Mouse (Mus musculus): ENCODE measurements around the gene Fbxo9. TPM values are rescaled to one million over a fixed set of nuclear protein-coding genes. Genes with fewer than 3 reads are reported as not detected.
A peak's percentile ranks its signal among the peaks of the same experiment; 100 is the strongest.
"Not testable (repeated sequence)": the region's sequence is repeated elsewhere in the genome, so short reads cannot be mapped to it uniquely, and the experiment has no call there.

Gene Fbxo9
- 37.3 and 37.4 TPM in 2 replicates for polyA plus RNA-seq (2014; fragmentation: Nextera tagmentation; extraction: Ambion mirVana)

DNA sequence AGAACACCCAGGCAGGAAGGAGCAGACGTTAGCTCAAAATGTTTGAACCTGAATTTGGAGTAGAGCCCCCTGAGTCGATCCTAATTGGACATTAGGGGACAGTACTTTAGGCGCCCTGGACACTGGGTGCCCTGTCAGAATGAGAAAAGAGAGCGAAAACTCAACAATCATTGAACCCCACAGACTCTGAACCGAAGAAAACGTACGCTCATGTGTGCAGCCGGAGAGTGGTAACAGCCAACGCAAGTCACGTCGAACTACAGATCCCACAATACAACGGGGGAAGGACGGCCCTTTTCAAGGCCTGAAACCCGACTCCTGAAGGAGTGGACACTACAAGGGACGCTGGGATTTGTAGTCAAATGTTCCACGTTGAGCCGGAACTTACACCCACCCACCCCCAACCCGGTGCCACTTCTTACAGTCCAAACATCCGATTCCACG is at the start of gene Fbxo9, which contains the start of gene Ick:
Fbxo9 (minus strand) TSS at position 270 of the 444 bp plus-strand sequence.
Ick (plus strand) TSS at position 397 of the 444 bp plus-strand sequence.
- H3K27me3 ChIP-seq (ENCODE audit: control insufficient read depth, insufficient read depth, low read length), result no peaks in the 10 kb centered on the region
- no peaks in the 10 kb centered on the region for H3K4me1 ChIP-seq (ENCODE audit: control insufficient read depth, insufficient read depth, low read length)
- H3K9ac ChIP-seq (replicated peaks; ENCODE audit: low read length), result peak within 1 kb of the TSS; percentile 82
- H3K4me3 ChIP-seq (ENCODE audit: low read depth, low read length), result peak within 1 kb of the TSS; percentile 74
- H3K4me2 ChIP-seq (ENCODE audit: low read depth, low read length), result peak within 1 kb of the TSS; percentile 92
- H3K9me3 ChIP-seq (replicated peaks; ENCODE audit: control insufficient read depth, low read length), result no peaks in the 10 kb centered on the region
- DNase-seq (ENCODE audit: low spot score) (peak; percentile 99), ATAC-seq (replicated peaks; ENCODE audit: insufficient number of reproducible peaks, low FRiP score, low TSS enrichment, low read depth) (peak; percentile 93)
- H3K27ac ChIP-seq (replicated peaks; ENCODE audit: low read depth, low read length), result peak within 1 kb of the TSS; percentile 77
- under 1% methylated on average over 20 of the region's 20 CpGs for WGBS
- no peaks in the 10 kb centered on the region for H3K36me3 ChIP-seq (replicated peaks; ENCODE audit: control insufficient read depth, insufficient read depth, low read depth, low read length)

DNA sequence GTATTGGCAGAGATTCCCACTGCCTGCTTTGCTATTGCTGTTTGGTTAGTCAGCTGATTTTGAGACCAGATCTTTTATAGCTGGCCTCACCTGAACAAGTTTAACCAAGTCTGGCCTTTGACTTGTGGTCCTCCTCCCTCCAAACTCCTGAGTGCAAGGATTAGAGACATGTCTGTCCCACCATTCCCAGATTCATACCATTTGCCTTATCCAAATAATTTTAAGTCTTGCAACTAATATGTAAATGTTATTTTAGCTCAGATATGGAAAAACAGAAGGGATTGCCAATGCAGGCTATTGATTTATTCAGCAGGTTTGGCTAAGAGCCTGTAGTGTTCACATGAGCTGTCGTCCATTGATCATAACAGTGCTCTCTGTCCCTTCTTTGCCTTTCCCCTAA is 48.4 kb upstream of the Fbxo9 start:
- ATAC-seq (replicated peaks; ENCODE audit: insufficient number of reproducible peaks, low FRiP score, low TSS enrichment, low read depth) (no peak), DNase-seq (ENCODE audit: low spot score) (no peak)
- WGBS, result 90% methylated on average over 1 of the region's 1 CpGs
- H3K4me2 ChIP-seq (ENCODE audit: low read depth, low read length), result no peak overlapping the region
- H3K9me3 ChIP-seq (replicated peaks; ENCODE audit: control insufficient read depth, low read length), result no peaks in the 10 kb centered on the region
- no peak overlapping the region for H3K27ac ChIP-seq (replicated peaks; ENCODE audit: low read depth, low read length)
- no peaks in the 10 kb centered on the region for H3K27me3 ChIP-seq (ENCODE audit: control insufficient read depth, insufficient read depth, low read length)
- peaks cover 22% of the 10 kb centered on the region for H3K36me3 ChIP-seq (replicated peaks; ENCODE audit: control insufficient read depth, insufficient read depth, low read depth, low read length)
- no peaks in the 10 kb centered on the region for H3K4me1 ChIP-seq (ENCODE audit: control insufficient read depth, insufficient read depth, low read length)
- H3K9ac ChIP-seq (replicated peaks; ENCODE audit: low read length), result no peak overlapping the region
- no peak overlapping the region for H3K4me3 ChIP-seq (ENCODE audit: low read depth, low read length)

DNA sequence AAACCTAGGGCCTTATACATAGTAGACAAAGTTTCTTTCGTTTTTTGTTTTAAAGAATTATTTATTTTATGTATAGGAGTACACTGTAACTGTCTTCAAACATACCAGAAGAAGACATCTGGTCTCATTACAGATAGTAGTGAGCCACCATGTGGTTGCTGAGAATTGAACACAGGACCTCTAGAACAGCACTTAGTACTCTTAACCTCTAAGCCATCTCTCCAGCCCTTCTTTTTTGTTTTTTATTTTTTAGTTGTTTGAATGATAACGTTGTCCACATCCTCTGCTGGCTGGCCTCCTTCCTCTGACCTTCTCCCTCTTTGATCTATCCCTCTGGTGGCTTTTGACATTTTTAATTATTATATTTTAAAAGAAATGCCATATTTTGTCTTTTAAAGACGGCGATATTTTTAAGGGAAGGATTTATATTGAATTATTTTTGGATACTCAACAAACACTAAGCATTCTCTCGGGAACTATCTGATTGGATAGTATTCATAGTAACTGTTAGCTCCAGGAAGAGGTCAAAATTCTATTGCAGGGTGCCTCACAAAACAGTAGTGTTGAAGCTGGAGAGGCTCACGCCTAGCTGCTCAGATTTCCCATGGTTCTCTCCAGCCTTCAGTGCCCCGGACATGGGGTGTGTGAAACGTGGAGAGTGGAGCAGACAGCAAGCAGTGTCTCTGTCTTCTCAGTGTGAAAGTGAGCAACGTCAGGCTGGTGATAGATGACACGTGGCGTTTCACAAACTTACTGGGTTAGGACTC is 45.5 kb upstream of the Fbxo9 start:
- ATAC-seq (replicated peaks; ENCODE audit: insufficient number of reproducible peaks, low FRiP score, low TSS enrichment, low read depth) (no peak), DNase-seq (ENCODE audit: low spot score) (no peak)
- no peak overlapping the region for H3K27ac ChIP-seq (replicated peaks; ENCODE audit: low read depth, low read length)
- H3K4me2 ChIP-seq (ENCODE audit: low read depth, low read length), result no peak overlapping the region
- H3K4me1 ChIP-seq (ENCODE audit: control insufficient read depth, insufficient read depth, low read length), result no peaks in the 10 kb centered on the region
- no peak overlapping the region for H3K4me3 ChIP-seq (ENCODE audit: low read depth, low read length)
- H3K9me3 ChIP-seq (replicated peaks; ENCODE audit: control insufficient read depth, low read length), result no peaks in the 10 kb centered on the region
- no peaks in the 10 kb centered on the region for H3K27me3 ChIP-seq (ENCODE audit: control insufficient read depth, insufficient read depth, low read length)
- H3K9ac ChIP-seq (replicated peaks; ENCODE audit: low read length), result no peak overlapping the region
- WGBS, result 84% methylated on average over 11 of the region's 11 CpGs
- peaks cover 7% of the 10 kb centered on the region for H3K36me3 ChIP-seq (replicated peaks; ENCODE audit: control insufficient read depth, insufficient read depth, low read depth, low read length)

DNA sequence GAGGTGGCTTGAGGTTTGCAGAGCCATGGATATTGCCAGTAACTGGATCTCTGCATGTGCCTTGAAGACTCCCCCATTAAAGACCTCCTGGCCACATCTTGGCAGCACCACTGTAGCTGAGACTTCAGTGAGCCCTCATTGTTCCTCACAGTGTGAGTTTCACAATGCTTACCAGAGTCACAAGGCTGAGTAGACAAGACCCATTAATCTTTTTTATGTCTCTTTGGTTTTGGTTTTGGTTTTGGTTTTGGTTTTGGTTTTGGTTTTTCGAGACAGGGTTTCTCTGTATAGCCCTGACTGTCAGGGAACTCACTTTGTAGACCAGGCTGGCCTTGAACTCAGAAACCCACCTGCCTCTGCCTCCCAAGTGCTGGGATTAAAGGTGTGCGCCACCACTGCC is 40.9 kb upstream of the Fbxo9 start:
- not testable (repeated sequence) for ATAC-seq (replicated peaks; ENCODE audit: insufficient number of reproducible peaks, low FRiP score, low TSS enrichment, low read depth); H3K27me3 ChIP-seq (ENCODE audit: control insufficient read depth, insufficient read depth, low read length); H3K36me3 ChIP-seq (replicated peaks; ENCODE audit: control insufficient read depth, insufficient read depth, low read depth, low read length); H3K27ac ChIP-seq (replicated peaks; ENCODE audit: low read depth, low read length); H3K4me2 ChIP-seq (ENCODE audit: low read depth, low read length); H3K4me1 ChIP-seq (ENCODE audit: control insufficient read depth, insufficient read depth, low read length); H3K4me3 ChIP-seq (ENCODE audit: low read depth, low read length); DNase-seq (ENCODE audit: low spot score); H3K9me3 ChIP-seq (replicated peaks; ENCODE audit: control insufficient read depth, low read length); H3K9ac ChIP-seq (replicated peaks; ENCODE audit: low read length)
- WGBS, result 91% methylated on average over 2 of the region's 2 CpGs

DNA sequence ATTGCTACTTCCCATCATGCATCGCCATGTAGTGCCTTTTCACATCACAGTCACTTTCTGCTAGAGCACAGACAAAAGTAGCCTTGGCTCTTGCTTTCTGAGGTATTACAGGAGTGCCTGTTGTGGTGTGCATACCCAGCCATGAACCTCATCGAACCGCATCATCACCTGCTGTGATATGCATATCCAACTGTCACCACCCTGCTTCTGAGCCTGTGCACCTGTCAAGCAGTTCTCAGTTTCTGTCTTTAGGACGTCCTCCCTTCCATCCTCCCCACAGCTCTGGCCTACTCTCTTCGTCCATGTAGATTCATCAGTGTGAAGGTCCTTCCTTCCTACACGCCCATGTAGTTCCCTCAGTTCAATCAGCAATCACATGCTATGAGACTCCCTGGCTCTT is 39.3 kb upstream of the Fbxo9 start:
- WGBS, result 89% methylated on average over 6 of the region's 6 CpGs
- Histone ChIP-seq H3K36me3 (replicated peaks; ENCODE audit: control insufficient read depth, insufficient read depth, low read depth, low read length) (no peaks in the 10 kb centered on the region; the same call in 1 of the 2 replicates), H3K27me3 (ENCODE audit: control insufficient read depth, insufficient read depth, low read length) (no peaks in the 10 kb centered on the region)

DNA sequence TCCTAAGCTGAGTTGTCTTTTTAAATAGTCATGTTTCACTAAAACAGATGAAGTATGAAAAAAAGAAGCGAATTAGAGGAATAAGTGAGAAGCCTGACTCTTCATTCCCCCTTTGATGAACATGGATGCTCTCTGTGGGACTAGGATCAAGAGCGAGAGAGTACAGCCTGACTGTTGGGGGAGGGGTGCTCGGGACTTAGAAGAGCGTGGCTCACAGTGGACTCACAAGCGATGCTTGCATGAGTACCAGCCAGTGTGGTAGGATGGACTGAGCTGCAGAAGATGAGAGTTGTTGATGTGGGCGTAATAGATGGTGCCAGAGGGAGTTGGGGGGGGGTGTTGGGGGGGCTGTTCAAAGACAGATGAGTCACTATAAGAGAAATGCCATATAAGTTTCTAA is 37.8 kb upstream of the Fbxo9 start:
- peaks cover 6% of the 10 kb centered on the region for H3K36me3 ChIP-seq (replicated peaks; ENCODE audit: control insufficient read depth, insufficient read depth, low read depth, low read length)
- DNase-seq (ENCODE audit: low spot score), result no peak
- WGBS, result 64% methylated on average over 6 of the region's 6 CpGs

More for the DNA sequence above, 39.3 kb upstream of the Fbxo9 start:
- Histone ChIP-seq H3K27ac (replicated peaks; ENCODE audit: low read depth, low read length) (no peak overlapping the region), H3K4me1 (ENCODE audit: control insufficient read depth, insufficient read depth, low read length) (no peaks in the 10 kb centered on the region), H3K4me3 (ENCODE audit: low read depth, low read length) (no peak overlapping the region), H3K4me2 (ENCODE audit: low read depth, low read length) (no peak overlapping the region), H3K9me3 (replicated peaks; ENCODE audit: control insufficient read depth, low read length) (no peaks in the 10 kb centered on the region), H3K9ac (replicated peaks; ENCODE audit: low read length) (no peak overlapping the region)
- no peak for DNase-seq (ENCODE audit: low spot score)
- ATAC-seq (replicated peaks; ENCODE audit: insufficient number of reproducible peaks, low FRiP score, low TSS enrichment, low read depth), result no peak

DNA sequence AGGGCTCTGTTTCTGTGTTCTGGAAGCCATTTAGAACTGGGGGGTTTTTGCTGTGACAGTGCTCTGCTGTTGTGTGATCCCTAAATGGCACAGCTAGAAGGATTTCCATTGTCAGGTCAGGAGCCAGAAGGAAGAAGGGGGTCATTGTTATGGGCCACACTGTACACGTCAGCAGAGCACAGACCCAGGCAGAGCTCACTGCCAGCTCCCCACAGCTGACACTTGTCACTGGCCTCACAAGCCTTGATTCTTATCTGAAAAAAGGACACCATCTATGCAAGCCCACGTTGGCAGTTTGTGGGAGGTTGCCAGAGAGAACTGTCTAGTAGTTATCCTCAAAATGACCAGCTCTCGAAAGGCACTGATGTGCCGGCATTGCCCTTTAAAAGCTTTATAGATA is 37.2 kb upstream of the Fbxo9 start:
- H3K4me1 ChIP-seq (ENCODE audit: control insufficient read depth, insufficient read depth, low read length), result no peaks in the 10 kb centered on the region
- H3K9me3 ChIP-seq (replicated peaks; ENCODE audit: control insufficient read depth, low read length), result no peaks in the 10 kb centered on the region; the same call in 1 of the 2 replicates
- DNase-seq (ENCODE audit: low spot score) (no peak), ATAC-seq (replicated peaks; ENCODE audit: insufficient number of reproducible peaks, low FRiP score, low TSS enrichment, low read depth) (no peak)
- no peak overlapping the region for H3K9ac ChIP-seq (replicated peaks; ENCODE audit: low read length)
- 61% methylated on average over 4 of the region's 4 CpGs for WGBS
- H3K4me2 ChIP-seq (ENCODE audit: low read depth, low read length), result no peak overlapping the region
- H3K27ac ChIP-seq (replicated peaks; ENCODE audit: low read depth, low read length), result no peak overlapping the region
- peaks cover 11% of the 10 kb centered on the region for H3K36me3 ChIP-seq (replicated peaks; ENCODE audit: control insufficient read depth, insufficient read depth, low read depth, low read length)
- H3K4me3 ChIP-seq (ENCODE audit: low read depth, low read length), result no peak overlapping the region
- H3K27me3 ChIP-seq (ENCODE audit: control insufficient read depth, insufficient read depth, low read length), result no peaks in the 10 kb centered on the region

More for the DNA sequence above, 37.8 kb upstream of the Fbxo9 start:
- H3K4me2 ChIP-seq (ENCODE audit: low read depth, low read length), result no peak overlapping the region
- no peaks in the 10 kb centered on the region for H3K4me1 ChIP-seq (ENCODE audit: control insufficient read depth, insufficient read depth, low read length)
- H3K4me3 ChIP-seq (ENCODE audit: low read depth, low read length), result no peak overlapping the region
- no peak overlapping the region for H3K9ac ChIP-seq (replicated peaks; ENCODE audit: low read length)
- H3K27ac ChIP-seq (replicated peaks; ENCODE audit: low read depth, low read length), result no peak overlapping the region
- H3K27me3 ChIP-seq (ENCODE audit: control insufficient read depth, insufficient read depth, low read length), result no peaks in the 10 kb centered on the region
- no peaks in the 10 kb centered on the region; the same call in 1 of the 2 replicates for H3K9me3 ChIP-seq (replicated peaks; ENCODE audit: control insufficient read depth, low read length)
- no peak for ATAC-seq (replicated peaks; ENCODE audit: insufficient number of reproducible peaks, low FRiP score, low TSS enrichment, low read depth)

DNA sequence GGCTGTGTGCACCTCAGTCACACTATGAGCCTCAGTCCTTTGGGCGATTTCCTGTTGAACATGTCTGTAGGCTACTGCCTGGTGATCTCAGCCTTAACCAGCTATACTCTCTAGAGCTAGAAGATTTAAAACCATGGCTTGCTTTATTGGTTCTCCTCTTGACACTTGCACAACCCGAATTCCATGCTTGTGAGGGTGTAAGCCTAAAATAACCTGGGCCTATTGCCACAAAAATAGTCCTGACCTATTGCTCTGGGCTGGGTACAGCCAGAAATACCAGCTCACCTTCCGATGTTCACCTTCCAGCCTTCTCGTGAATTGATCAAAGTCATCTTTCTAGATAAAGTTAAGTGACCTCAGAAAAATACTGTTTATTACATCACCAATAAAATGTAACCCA is 30.6 kb upstream of the Fbxo9 start:
- H3K4me2 ChIP-seq (ENCODE audit: low read depth, low read length), result no peak overlapping the region
- H3K36me3 ChIP-seq (replicated peaks; ENCODE audit: control insufficient read depth, insufficient read depth, low read depth, low read length), result peaks cover 11% of the 10 kb centered on the region
- H3K4me1 ChIP-seq (ENCODE audit: control insufficient read depth, insufficient read depth, low read length), result no peaks in the 10 kb centered on the region
- DNase-seq (ENCODE audit: low spot score), result no peak
- H3K9me3 ChIP-seq (replicated peaks; ENCODE audit: control insufficient read depth, low read length), result no peaks in the 10 kb centered on the region; the same call in 1 of the 2 replicates
- no peak overlapping the region for H3K9ac ChIP-seq (replicated peaks; ENCODE audit: low read length)
- H3K4me3 ChIP-seq (ENCODE audit: low read depth, low read length), result no peak overlapping the region
- ATAC-seq (replicated peaks; ENCODE audit: insufficient number of reproducible peaks, low FRiP score, low TSS enrichment, low read depth), result no peak
- H3K27ac ChIP-seq (replicated peaks; ENCODE audit: low read depth, low read length), result no peak overlapping the region
- H3K27me3 ChIP-seq (ENCODE audit: control insufficient read depth, insufficient read depth, low read length), result no peaks in the 10 kb centered on the region
- 86% methylated on average over 4 of the region's 4 CpGs for WGBS

Measured in embryonic facial prominence, embryonic 11.5 days (tissue).